Mouse (Mus musculus) 416B (cell line): ENCODE data around the gene Nfic.

ENCODE experiments used
- DNase-seq: peaks from one replicate; pipeline ENCODE4 v3.0.0; 2011; ENCODE audit warnings: low read depth

Nfic gene

DNA sequence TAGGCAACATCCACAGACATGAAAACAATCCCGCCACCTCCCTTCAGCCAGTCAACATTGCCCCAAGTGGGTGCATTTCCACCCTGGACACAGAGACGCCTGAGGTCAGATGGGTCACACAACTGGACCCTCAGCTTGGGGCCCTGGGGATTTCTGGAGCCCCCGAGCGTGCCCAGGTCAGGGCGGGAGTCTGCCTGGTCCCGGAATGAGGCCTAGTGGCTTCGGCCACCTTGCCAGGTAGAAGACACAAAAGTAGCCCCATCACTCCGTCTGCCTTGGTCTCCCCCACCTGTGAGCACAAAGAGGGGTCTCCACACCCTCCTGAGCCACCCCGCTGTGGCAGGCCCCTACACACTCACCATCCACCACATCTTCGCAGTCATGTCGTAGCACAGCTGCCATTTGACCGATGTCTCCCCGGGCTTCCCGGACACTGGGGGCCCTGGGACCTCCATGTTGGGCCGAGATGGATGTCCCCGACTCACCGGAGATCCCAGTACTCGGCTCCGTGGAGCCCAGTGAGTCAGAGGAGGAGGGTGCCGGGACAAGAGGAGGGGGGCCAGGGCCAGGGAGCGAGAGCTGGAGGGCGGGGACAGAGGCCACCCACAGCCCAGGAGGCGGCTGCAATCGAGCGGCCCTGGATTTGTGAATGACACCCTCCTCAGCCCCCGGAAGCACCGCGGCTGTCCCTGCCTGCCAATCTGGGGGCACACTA, at the start of gene Nfic:
Gene Nfic, minus strand, starts transcription at position 455 of the 715 bp plus-strand sequence.
- DNase-seq: no peak

DNA sequence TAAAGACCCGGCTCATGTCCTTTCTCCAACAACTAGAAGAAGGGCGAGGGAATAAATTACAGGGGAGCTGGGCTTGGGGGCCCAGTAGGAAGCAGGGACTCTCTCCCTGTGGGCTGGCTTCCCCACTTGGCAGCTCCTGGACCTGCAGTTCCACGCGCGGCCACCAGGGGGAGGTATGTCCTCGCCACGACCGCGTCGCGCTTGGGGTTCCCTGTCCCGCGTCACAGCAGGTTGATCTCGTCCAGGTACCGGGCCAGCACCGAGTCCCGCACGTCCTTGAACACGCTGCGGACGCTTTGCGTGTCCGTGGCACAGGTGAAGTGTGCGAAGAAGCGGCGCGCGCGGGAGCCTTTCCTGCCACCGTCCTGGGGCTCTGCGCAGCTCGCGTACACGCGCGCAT, 47.2 kb upstream of the Nfic start:
- peak; percentile 58 for DNase-seq

DNA sequence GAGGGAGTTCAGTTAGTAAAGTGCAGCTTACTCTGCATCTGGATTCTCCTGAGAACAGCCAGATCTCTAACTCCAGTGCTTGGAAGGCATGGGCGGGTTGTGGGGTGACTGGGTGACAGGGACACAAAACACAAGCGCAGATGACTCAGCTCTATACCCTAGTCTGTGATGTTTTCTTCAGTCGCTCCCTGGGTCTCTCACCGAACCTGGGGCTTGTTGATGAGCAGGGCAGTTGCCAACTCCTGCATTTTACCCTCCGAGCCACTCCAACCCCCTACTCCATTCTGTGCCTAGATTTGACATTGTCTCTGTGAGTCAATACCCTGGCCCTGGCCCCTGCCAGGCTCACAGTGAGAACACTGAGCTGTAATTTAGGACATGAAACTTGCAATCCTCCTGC, 46.4 kb upstream of the Nfic start:
- no peak for DNase-seq

DNA sequence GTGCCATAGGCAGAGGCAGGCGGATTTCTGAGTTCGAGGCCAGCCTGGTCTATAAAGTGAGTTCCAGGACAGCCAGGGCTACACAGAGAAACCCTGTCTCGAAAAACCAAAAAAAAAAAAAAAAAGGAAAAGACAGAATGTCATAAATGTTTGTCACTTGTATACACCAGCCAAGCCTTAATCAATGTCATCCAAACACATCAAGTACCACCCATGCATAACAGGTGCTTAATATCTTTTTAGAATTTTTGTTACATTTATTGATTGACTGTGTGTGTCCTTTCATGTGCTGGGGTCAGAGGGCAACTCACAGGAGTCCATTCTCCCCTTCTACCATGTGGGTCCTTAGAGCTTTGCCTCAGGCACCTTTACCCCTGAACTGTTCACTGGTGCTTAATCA, 44.6 kb upstream of the Nfic start, which contains the start of gene S1pr4:
Gene S1pr4, minus strand, starts transcription at position 101 of the 400 bp plus-strand sequence.
- DNase-seq: no peak

DNA sequence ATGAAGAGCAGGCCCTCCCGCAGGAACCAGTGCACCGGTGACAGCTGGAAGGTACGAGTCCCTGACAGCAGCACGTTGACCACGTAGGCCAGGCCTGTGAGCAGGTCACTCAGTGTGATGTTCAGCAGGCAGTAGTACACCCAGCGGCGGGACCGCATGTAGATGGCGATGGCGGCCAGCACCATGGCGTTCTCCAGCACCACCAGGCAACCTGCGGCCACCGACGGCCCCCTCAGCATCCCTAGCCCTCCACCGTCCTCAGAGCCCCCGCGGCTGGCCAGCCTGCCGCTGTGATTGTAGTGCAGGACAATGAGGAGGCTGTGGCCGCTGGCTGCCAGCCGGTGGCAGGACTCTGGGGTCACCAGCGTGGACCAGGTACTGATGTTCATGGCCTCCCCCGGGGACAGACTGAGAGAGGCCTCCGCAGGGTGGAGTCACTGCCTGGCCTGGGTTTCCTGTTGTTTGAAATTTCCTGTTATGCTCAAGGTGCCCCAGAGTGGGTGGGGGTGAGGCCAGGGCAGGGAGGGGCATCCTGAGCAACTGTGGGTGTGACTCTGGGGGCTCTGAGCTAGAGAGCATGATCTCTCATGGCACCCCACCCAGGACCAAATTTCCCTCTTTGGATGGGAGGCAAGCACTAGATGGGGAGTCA, 43.9 kb upstream of the Nfic start:
- DNase-seq: peak; percentile 84

DNA sequence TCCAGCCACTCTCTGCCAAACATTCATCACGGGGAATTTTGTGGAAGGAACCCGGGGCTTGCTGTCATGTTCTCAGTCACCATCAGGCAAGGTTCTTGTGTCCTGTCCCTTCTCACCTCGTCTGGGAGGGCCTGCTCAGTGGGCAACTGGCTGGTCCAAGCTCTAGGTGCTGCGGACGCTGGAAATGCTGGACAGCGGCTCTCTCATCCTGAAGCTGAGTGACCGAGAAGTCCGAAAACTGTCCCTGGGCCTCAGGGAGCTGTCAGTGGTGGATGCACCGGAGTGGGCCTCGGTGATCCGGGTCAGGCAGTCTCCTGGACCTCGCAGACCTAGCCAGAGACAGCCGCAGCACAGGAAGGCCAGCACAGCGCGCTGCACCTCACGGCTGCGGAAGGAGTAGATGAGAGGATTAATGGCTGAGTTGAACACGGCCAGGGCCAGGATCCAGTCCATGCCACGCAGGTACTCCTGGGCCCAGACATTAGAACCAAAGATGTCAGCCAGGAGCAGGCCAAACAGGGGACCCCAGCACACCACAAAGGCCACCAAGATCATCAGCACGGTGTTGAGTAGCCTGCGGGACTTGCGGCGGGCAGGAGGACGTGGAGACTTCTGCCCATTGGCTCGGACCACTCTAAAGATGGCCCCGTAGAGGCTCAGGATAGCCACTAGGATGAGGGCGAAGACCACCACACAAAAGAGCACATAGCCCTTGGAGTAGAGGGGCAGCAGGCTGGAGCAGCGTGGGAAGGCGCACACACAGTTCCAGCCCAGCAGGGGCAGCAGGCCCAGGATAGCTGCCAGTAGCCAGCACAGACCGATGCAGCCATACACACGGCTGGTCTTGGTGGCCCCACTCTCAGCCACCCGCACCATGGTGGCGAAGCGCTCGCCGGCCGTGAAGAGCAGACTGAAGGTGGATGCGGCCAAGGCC, 43.1 kb upstream of the Nfic start:
- peak; percentile 59 for DNase-seq

DNA sequence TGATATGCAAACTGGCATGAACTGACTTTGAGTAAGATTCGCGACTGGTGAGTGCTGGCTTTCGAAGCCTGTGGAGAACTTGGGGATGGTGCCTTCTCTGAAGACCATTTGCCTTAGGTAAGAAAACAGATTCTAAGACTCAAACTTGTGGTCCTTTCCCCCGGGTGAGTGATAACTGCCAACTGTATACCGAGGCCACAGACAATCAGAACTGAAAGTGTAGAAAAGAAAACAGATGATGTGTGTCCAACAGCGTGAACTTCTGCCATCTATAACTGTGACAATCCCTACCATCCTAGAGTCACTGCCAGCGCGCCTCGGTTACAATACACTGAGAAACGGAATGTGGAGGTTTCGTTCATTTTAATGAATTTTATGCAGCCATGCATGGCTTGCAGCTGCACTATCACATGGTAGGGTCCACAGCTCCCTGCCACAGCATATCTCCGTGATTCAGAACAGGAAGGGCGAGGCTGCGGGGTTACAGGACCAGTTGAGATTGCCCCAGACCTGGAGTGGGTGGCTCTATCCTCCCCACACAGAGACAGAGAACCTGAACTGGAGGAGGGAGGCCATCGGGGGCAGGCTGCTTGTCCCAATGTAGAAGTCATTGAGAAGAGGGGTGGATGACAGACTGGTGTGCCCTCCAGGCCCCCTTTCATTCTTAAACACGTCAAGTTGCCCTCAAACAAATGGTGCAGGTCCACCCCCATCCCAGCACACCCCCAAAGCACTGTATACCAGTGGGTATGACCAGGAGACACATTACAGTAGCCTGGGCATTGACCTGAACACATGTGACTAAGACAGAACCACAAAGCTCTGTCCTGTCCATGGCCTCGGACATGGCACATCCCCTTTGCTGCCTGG, 42.2 kb upstream of the Nfic start:
- peak; percentile 76 for DNase-seq

DNA sequence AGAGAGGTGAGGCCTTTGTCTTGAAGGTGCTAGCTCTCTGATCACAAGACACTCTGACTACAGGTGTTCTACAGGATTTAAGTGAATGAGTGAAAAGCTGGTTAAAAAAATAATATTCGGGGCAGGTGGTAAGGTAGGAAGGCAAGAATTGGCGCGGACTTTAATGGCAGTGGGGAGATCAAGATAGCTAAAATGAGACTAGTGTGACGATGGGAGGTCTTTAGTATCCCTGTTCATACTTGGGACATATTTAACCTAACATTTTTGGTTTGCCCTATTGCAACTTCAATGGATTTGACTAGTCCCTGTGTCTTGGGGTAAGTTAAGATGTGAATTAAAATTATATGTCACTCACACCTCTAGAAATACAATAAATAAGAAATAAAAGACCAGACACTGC, 41.5 kb upstream of the Nfic start:
- DNase-seq: no peak

DNA sequence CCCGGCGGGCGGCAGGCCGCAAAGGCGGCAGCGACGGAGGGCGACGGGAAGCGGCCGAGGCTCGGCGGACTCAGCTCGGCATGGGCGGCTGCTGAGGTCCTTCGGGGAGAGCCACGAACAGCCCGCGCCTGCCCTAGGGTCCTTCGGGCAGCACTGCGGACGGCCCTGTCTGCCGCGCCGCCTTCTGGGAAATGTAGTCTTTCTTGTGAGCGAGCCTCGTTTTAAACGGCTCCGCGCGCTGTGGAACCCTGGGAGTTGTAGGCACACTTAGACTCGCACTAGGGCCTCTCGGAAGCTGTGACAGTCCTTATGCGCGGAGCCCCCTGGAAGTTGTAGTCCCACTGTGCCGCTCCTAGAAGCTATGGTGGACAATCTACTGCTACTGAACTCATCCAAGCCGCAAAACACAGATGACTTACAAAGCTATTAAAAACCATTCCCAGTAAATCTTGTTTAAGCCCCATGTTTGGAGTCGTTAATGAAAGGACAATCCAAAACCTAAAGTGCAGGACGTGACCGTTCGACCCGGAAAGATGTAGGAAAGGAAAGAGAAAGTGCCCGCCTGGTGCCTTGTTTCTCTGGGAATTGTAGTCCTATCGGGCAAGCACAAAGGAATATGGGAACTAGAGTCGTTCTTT, 40.9 kb upstream of the Nfic start, which contains the start of gene Ncln:
Gene Ncln, minus strand, starts transcription at position 129 of the 638 bp plus-strand sequence.
- peak; percentile 99 for DNase-seq

DNA sequence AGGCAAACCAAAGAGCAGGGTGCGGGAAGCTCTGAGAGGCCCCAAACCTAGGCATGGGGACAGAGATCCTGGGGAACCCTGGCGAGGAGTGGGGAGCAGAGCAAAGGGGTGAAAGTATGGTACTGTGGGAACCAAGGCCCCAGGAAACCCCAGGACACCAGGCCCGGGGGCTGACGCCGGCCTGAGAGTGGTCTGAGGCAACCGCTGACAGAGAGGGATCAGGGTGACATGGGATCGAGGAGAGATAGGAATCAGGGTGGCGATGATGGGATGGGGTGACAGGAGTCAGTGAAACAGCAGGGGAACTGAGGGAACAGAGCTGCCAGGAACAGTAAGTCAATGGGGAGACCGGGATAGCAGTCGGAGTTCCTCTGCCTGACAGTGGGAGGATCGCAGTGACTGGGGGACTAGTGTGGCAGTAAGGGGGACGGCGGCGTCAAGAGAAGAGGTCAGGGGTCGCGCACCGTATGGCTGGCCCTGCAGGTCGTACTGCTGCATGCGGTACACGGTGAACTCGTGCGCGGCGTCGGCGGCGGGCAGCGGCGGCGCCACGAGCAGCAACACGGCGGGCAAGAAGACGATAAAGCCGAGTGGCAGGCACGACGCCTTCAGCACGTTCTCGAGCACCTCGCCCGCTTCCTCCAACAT, 40.3 kb upstream of the Nfic start:
- DNase-seq: no peak

DNA sequence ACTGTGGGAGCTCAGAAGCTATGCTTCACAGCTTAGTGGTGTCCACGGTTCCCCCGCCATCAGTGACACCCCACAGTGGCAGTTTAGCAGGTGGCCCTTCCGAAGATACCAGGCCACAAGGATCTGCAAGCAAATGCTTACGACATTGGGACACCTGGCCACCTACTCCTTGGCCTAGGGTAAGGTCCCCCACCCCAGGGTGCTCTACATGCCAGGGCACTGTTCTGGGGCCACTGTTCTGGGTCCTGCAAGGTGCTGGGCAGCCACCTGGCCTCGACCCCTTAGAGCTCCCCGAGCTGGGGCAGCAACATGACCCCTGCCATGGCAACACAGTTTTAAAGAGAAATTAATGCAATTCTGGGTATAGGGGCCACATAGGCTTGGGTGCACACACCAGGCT, 39.7 kb upstream of the Nfic start:
- DNase-seq: no peak

DNA sequence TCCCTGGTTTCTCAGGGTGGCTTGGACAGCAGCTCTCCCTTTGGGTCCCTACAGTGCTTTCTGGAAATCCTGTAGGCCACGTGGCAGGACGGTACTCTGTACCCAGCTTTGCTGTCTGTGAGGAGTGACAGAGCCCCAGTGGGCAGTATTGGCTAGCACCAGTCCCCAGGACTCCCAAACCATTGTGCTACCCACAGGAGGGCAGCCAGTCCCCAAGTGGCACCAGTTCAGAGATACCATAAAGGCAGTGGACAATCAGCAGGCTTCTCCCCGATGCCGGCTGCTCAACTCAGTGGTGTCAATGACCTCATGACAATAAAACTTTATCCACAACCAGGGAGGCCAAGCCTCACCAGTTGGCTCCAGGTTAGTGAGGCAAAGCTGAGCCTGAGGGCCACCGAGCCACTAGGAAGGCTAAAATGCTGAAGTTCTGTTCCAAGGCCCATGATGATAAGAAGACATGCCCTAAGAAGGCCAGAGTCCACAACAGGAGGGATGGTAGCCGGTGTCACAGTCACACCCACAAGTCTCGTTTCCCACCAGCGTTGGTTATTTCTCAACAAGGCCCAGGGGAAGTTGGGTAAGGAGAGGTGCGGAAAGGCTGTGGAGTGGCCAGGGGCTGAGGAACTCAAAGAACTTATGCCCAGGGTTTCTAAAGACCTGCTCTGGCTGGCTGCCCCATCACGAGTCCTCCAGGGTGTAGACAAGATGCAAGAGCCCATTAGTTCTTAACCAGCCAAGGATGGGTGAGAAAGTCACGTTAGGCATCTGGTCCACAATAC, 39.0 kb upstream of the Nfic start:
- DNase-seq: peak; percentile 72

DNA sequence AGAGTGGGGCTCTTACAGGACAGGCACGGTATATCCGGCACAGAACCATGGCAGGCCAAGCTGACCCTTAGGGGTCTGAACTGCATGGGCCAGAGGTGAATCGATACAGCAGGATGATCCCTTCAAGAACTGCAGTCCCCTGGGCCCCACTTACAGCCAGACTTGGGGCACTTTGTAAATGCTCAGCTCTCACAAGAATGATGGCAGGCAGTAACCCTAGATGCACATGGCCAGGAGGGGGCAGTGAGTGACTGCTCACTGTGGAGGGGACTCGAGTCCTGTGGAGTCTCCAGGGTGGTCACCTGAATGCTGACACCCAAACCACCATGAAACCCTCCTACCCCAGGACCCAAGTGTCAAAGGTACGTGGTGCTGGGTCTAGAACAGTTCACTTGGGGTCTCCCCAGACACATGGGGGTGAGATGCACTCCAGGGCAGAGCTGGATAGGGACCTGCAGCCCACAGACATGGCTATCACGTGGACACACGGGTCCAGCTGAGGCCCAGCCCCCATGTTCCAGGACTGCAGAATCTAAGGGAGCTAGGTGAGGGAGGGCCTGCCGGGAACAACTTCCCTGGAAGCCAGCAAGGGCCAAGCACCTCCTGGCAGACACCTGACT, 38.3 kb upstream of the Nfic start:
- peak; percentile 65 for DNase-seq

DNA sequence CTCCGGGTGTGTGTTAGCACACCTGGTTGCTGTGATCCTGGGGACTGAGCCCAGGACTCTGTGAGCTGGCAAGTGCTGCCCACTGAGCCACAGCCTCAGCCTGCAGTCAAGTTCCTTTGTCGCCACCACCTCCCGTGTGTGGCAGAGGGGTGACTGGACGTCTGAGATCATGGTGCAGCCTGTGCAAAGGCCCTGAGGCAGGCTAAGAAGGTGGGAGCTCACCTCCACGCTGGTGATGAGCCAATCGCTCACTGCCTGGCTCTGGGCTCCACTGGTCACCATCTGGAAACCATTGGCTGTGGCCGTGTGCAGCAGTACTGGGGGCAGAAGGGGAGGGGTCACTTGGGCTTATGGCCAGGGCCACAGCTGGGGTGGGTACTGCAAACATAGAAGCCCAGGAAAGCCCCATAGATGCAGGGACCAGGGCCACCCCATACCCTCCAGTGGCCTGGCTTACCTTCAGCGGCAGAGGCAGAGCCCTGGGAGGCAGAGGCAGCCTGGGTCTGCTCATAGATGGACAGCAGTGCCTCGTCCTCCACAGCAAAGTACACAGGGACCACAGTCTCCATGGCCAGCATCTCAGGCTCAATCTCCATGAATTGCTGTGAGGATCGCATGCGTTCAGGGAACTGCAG, 37.3 kb upstream of the Nfic start:
- no peak for DNase-seq

DNA sequence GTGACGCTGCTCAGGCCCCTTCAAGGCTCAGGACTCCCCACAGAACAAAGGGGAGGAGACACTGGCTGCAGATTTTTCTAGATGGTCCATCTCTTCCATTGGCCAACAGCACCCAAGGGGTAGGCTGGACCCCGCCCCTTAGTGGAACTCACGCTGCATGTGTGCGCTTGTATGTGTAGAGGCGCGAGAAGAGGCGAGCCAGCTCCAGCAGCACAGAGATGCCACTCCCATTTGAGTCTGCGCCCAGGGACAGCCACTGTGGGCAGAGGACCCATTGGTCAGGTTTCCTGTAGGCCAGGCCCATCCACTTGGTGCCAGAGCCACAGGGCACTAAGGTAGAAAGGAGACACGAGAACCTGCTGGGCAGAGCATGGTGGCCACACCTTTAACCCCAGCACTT, 35.6 kb upstream of the Nfic start:
- DNase-seq: no peak

DNA sequence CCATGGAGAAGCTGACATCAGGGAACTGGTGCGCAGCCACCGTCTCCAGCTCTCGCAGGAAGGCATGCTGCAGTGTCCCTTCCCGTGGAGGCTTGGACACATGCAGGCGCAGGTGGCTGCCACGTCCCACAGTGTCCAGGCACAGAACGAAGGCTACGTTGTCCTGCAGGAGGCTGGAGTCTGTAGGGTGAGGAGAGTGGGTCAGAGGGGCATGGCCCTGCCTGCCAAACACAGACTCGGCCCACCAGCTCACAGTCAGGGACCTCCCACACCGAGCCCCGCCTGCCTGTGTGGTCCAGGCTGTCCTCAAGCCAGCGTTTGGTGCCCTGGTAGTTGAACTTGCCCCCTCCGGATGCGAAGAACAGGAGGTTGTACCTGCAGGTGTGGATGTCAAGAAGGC, 34.5 kb upstream of the Nfic start:
- no peak for DNase-seq

DNA sequence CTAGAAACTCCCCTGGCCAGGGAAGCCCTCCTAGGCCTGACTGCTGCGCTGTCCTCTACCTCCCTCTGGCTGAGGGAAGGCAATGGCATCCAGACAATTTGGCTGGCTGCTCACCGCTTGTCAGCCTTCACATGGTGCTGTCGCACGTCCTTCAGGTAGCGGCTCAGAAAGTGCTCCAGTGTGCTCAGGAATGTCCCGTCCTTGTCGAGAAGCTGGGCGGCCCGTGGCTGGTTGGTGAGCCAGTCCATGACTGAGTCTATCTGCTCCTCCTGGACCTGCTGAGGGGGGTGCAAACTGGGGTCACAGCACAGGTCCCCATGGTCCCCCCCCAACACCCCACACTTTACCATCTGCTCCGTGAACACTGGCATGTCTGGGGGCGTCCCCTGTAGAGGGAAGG, 32.6 kb upstream of the Nfic start:
- DNase-seq: no peak

DNA sequence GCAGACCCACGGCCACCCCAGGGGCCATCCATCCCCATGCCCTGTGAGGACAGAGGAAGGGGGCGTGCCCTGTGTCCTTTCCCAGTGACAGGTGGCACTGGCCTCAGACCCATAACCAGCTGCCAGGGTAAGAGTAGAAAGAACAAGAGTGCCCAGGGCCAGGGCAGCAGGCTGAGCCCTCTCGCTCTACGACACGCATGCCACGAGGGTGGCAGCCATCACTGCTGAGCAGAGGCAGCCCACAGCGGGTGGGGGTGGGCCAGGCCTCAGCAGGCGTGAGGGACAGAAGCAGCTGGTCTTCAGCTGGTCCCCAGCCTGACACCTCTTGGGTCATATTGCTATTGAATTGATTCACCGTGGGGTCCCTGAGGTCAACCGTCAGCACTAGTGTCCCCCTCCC, 31.1 kb upstream of the Nfic start:
- DNase-seq: no peak

DNA sequence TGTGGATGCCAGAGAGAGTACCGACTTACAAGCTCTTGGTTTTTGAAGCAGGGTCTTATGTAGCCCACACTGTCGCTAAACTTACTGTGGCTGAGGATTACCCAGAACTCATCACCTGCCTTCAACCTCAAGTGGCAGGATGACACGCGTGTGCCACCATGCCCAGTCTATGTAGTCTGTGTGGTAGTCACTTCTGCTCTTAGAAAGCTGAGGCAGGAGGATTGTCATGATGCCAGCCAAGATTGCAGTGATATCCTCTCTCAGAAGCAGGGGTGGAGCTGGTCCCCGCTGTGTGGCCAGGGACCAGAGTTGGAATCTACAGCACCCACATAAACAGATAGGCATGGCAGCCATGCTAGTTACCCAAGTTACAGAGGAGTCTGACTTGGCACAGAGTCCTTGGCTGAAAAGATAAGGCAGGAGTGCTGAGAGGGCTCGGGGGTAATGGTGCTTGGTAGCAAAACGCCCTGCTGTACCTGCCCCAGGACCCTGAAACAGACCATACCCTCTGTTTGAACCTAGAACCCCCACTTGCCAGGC, 30.1 kb upstream of the Nfic start:
- DNase-seq: no peak
